Comparison of ENCODE assay signal across 9 mouse cellular contexts in the genomic region with DNA sequence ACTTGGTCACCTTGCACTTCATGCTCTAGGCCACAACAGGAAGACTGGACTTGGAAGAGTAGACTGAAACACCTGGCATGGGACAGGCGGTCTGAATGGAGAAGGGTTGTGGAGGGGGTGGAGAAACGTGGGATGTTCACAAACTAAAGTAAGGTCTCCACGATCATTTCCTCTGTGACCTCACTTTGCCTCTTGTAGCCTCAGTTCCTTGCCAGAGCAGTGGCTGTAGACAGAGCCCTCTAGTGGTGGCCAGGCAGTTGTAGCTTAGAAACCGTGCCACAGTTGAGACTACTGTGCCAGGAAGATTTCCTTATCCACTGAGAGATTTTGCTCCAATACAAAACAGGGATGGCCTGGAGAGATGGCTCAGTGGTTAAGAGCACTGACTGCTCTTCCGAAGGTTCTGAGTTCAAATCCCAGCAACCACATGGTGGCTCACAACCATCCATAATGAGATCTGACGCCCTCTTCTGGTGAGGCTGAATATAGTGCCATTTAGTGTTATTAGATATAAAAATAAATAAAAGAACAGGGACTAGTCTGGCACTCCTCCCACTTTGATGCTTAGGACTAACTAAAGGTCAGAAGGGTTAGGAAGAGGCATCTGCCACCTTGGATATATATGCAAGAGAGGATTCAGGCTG. TPM values are rescaled to one million over a fixed set of nuclear protein-coding genes. Genes with fewer than 3 reads are reported as not detected.
DNase-seq lines count a peak whose midpoint lies in the region; ATAC-seq and TF ChIP-seq lines count a peak whose summit lies in the region.
"Had no signal": no experiment of that assay in that cellular context is flagged by ENCODE, and none has a peak within 500 bp of the region (broad histone marks: within the 10 kb centered on the region; RNA-seq: fewer than 3 reads in every experiment).

No protein-coding gene starts in this region.

- no peak for ATAC-seq in hindbrain, embryonic 12.5 days (ENCODE audit: low FRiP score)

- H3K27me3 ChIP-seq in hindbrain, embryonic 10.5 days (ENCODE audit: insufficient read depth, poor library complexity, severe bottlenecking), result peaks cover 31% of the 10 kb centered on the region
- peaks cover 28% of the 10 kb centered on the region for H3K27me3 ChIP-seq in hindbrain, embryonic 12.5 days
- no peaks in the 10 kb centered on the region for H3K27me3 ChIP-seq in CH12.LX (replicated peaks)
- H3K27me3 ChIP-seq in thymus, adult 2 months (ENCODE audit: control insufficient read depth, insufficient read depth, low read length), result no peaks in the 10 kb centered on the region; the same call in 1 of the 2 replicates

- WGBS in hindbrain, embryonic 10.5 days, result 51% methylated on average over 6 of the region's 6 CpGs
- 47% methylated on average over 6 of the region's 6 CpGs for WGBS in hindbrain, embryonic 12.5 days
- 24% methylated on average over 6 of the region's 6 CpGs for WGBS in thymus, adult 2 months

- H3K27ac ChIP-seq in hindbrain, embryonic 10.5 days, result no peak overlapping the region
- H3K27ac ChIP-seq in hindbrain, embryonic 12.5 days, result no peak overlapping the region
- H3K27ac ChIP-seq in CH12.LX (ENCODE audit: insufficient read depth, low read depth), result peak overlapping the region; percentile 99
- peak overlapping the region; percentile 91 for H3K27ac ChIP-seq in thymus, adult 2 months (ENCODE audit: control insufficient read depth, insufficient read depth, low read length)
- H3K27ac ChIP-seq: neural tube, embryonic 12.5 days had no signal

- peaks cover 50% of the 10 kb centered on the region for H3K4me1 ChIP-seq in hindbrain, embryonic 10.5 days (replicated peaks)
- peaks cover 30% of the 10 kb centered on the region for H3K4me1 ChIP-seq in hindbrain, embryonic 12.5 days
- H3K4me1 ChIP-seq in CH12.LX (ENCODE audit: control insufficient read depth in 1 of 2, insufficient read depth in 2 of 2), result peaks cover 23 to 37% of the 10 kb centered on the region in 2 experiments
- peaks cover 56% of the 10 kb centered on the region for H3K4me1 ChIP-seq in thymus, adult 2 months (replicated peaks; ENCODE audit: control insufficient read depth, insufficient read depth, low read length)

- H3K9me3 ChIP-seq in hindbrain, embryonic 10.5 days, result no peaks in the 10 kb centered on the region
- H3K9me3 ChIP-seq in hindbrain, embryonic 12.5 days (replicated peaks), result no peaks in the 10 kb centered on the region
- H3K9me3 ChIP-seq in CH12.LX (replicated peaks; ENCODE audit: low read length), result no peaks in the 10 kb centered on the region
- H3K9me3 ChIP-seq: neural tube, embryonic 12.5 days had no signal

- dilution Hi-C loops in CH12.LX (cut with MboI; ENCODE audit: extremely low pct_ligation_motif_present, extremely low pct_unique_long_range_greater_than_20kb, low sequenced_read_pairs), result no loop called here

- H3K4me3 ChIP-seq in hindbrain, embryonic 10.5 days, result no peak overlapping the region
- no peak overlapping the region for H3K4me3 ChIP-seq in hindbrain, embryonic 12.5 days
- no peak overlapping the region for H3K4me3 ChIP-seq in CH12.LX (replicated peaks in 1 of 3; ENCODE audit: low read depth in 2 of 3, low read length in 2 of 3, poor library complexity in 1 of 3)
- H3K4me3 ChIP-seq in thymus, adult 2 months (ENCODE audit: control insufficient read depth, insufficient read depth, low read length), result no peak overlapping the region
- H3K4me3 ChIP-seq: neural tube, embryonic 12.5 days had no signal

- in situ Hi-C loops in CH12.LX (cut with MboI; ENCODE audit: low pct_ligation_motif_present, low pct_unique_long_range_greater_than_20kb, low sequenced_read_pairs), result loop anchor here (5.0 kb wide), 2 partner anchors 51 to 59 kb away; no protein-coding TSS in a partner anchor

- no peak overlapping the region for H3K9ac ChIP-seq in hindbrain, embryonic 12.5 days
- peak overlapping the region; percentile 52; the same call in 1 of the 2 replicates for H3K9ac ChIP-seq in CH12.LX (ENCODE audit: insufficient read depth, low read depth)
- H3K9ac ChIP-seq: neural tube, embryonic 12.5 days had no signal

- peak; percentile 62 for TF ChIP-seq RAD21 in CH12.LX (IDR thresholded peaks at IDR 0.05; ENCODE audit: low read depth, low read length)

- peak; percentile 83 to 84 for TF ChIP-seq CTCF in CH12.LX (conservative IDR thresholded peaks at IDR 0.05 in 1 of 2, IDR thresholded peaks at IDR 0.05 in 1 of 2; ENCODE audit: low read depth in 2 of 2, low read length in 2 of 2)
- peak; percentile 43; the same call in 1 of the 2 replicates for TF ChIP-seq CTCF in thymus, adult 2 months (IDR thresholded peaks at IDR 0.05; ENCODE audit: borderline replicate concordance, control insufficient read depth, extremely low read depth, insufficient read depth, low read length, poor library complexity)

- H3K4me2 ChIP-seq in hindbrain, embryonic 12.5 days (replicated peaks), result no peak overlapping the region
- 0 out of 2 replicates have a peak overlapping the region, but pooled peaks have one; percentile 48 for H3K4me2 ChIP-seq in CH12.LX (ENCODE audit: insufficient read depth, low read depth, poor library complexity, severe bottlenecking)
- H3K4me2 ChIP-seq: neural tube, embryonic 12.5 days had no signal

- H3K79me2 ChIP-seq in CH12.LX (replicated peaks; ENCODE audit: control insufficient read depth, extremely low read depth, insufficient read depth, poor library complexity, severe bottlenecking), result no peaks in the 10 kb centered on the region

- DNase-seq in hindbrain, embryonic 10.5 days (ENCODE audit: low spot score), result peak; percentile 42
- peak; percentile 85 for DNase-seq in CH12.LX (ENCODE audit: extremely low read depth)
- peak; percentile 29 for DNase-seq in c-Kit-positive CD71-positive TER-119-positive erythroid progenitor cells, embryonic 14.5 days (ENCODE audit: low spot score)
- DNase-seq in gastrocnemius, postnatal 25 days, result peak; percentile 34
- DNase-seq in lung, postnatal 14 days, result peak; percentile 55
- peak; percentile 68 for DNase-seq in thymus, adult 2 months
- DNase-seq in frontal cortex, postnatal 25 days (ENCODE audit: low spot score in 2 of 2), result no peak

- TF ChIP-seq EP300 in CH12.LX (IDR thresholded peaks at IDR 0.05; ENCODE audit: low read length), result 0 out of 2 replicates have a peak, but pooled peaks have one; percentile 7

- H3K36me3 ChIP-seq in hindbrain, embryonic 10.5 days, result peaks cover 10% of the 10 kb centered on the region
- peaks cover 6% of the 10 kb centered on the region for H3K36me3 ChIP-seq in hindbrain, embryonic 12.5 days
- H3K36me3 ChIP-seq in CH12.LX (replicated peaks in 1 of 2; ENCODE audit: control insufficient read depth in 1 of 2, insufficient read depth in 1 of 2, low read length in 1 of 2), result peaks cover 9 to 20% of the 10 kb centered on the region in 2 experiments
- no peaks in the 10 kb centered on the region; the same call in 1 of the 2 replicates for H3K36me3 ChIP-seq in thymus, adult 2 months (ENCODE audit: control insufficient read depth, insufficient read depth, low read length)

- no peak; the same call in 1 of the 2 replicates for TF ChIP-seq POLR2A in CH12.LX (IDR thresholded peaks at IDR 0.05; ENCODE audit: low read depth, low read length)
- TF ChIP-seq POLR2A in thymus, adult 2 months (IDR thresholded peaks at IDR 0.05; ENCODE audit: control insufficient read depth, extremely low read depth, insufficient read depth, low read length, poor library complexity), result no peak

TF ChIP-seq in CH12.LX, 34 proteins besides CTCF, POLR2A, EP300 and RAD21 (continues in another document):
- peak; percentile 42; the same call in 1 of the 2 replicates for TF ChIP-seq HCFC1 (IDR thresholded peaks at IDR 0.05; ENCODE audit: low read depth, low read length)
- TF ChIP-seq ZKSCAN1 (IDR thresholded peaks at IDR 0.05; ENCODE audit: borderline replicate concordance, low read depth, low read length), result no peak

RNA-seq across cellular contexts. Expression of a gene that starts 7.6 kb away (rescaled TPM):
- polyA plus RNA-seq in hindbrain, embryonic 10.5 days (2016; fragmentation: Nextera tagmentation; extraction: Ambion mirVana), result 1.3 and 1.4 TPM in 2 replicates
- polyA plus RNA-seq in hindbrain, embryonic 12.5 days (2016; fragmentation: Nextera tagmentation; extraction: Ambion mirVana), result 1.8 and 2.6 TPM in 2 replicates
- 52.1 and 76.1 TPM in 2 replicates for total RNA-seq in CH12.LX (2012; rRNA removed)
- total RNA-seq in CH12.LX (2014; rRNA removed), result 48.8 and 50.7 TPM in 2 replicates
- 38.8 and 48.4 TPM in 2 replicates for polyA plus RNA-seq in CH12.LX (2012; ENCODE audit: insufficient read length, low read depth)
- not detected for total RNA-seq in gastrocnemius, postnatal 25 days (2021)
- polyA plus RNA-seq in thymus, adult 2 months (2012; rRNA removed), result 82.1 and 85.2 TPM in 2 replicates

RNA-seq across cellular contexts. Expression of a gene that starts 20.0 kb away (rescaled TPM):
- polyA plus RNA-seq in hindbrain, embryonic 10.5 days (2016; fragmentation: Nextera tagmentation; extraction: Ambion mirVana), result 0.30 and 1.3 TPM in 2 replicates
- 0.29 and 0.76 TPM in 2 replicates for polyA plus RNA-seq in hindbrain, embryonic 12.5 days (2016; fragmentation: Nextera tagmentation; extraction: Ambion mirVana)
- total RNA-seq in CH12.LX (2012; rRNA removed) (21.7 and 28.2 TPM in 2 replicates), CH12.LX (2014; rRNA removed) (73.5 and 86.1 TPM in 2 replicates)
- 63.8 and 81.1 TPM in 2 replicates for polyA plus RNA-seq in CH12.LX (2012; ENCODE audit: insufficient read length, low read depth)
- under 1 TPM; 0.51 to 0.80 TPM for total RNA-seq in gastrocnemius, postnatal 25 days (2021)
- 68.9 and 81.3 TPM in 2 replicates for polyA plus RNA-seq in thymus, adult 2 months (2012; rRNA removed)

RNA-seq across cellular contexts. Expression of a gene that starts 25.6 kb away (rescaled TPM):
- 0.27 and 0.30 TPM in 2 replicates for polyA plus RNA-seq in hindbrain, embryonic 10.5 days (2016; fragmentation: Nextera tagmentation; extraction: Ambion mirVana)
- polyA plus RNA-seq in hindbrain, embryonic 12.5 days (2016; fragmentation: Nextera tagmentation; extraction: Ambion mirVana), result 0.14 and 0.32 TPM in 2 replicates
- total RNA-seq in CH12.LX (2012; rRNA removed), result 0.04 TPM in 1 of 2 replicates, not detected in the other
- not detected in 2 replicates for total RNA-seq in CH12.LX (2014; rRNA removed)
- polyA plus RNA-seq in CH12.LX (2012; ENCODE audit: insufficient read length, low read depth), result not detected in 2 replicates
- total RNA-seq in gastrocnemius, postnatal 25 days (2021), result not detected
- 2.4 and 3.5 TPM in 2 replicates for polyA plus RNA-seq in thymus, adult 2 months (2012; rRNA removed)

RNA-seq across cellular contexts. Expression of a gene that starts 40.9 kb away (rescaled TPM):
- 131 and 135 TPM in 2 replicates for polyA plus RNA-seq in hindbrain, embryonic 10.5 days (2016; fragmentation: Nextera tagmentation; extraction: Ambion mirVana)
- polyA plus RNA-seq in hindbrain, embryonic 12.5 days (2016; fragmentation: Nextera tagmentation; extraction: Ambion mirVana), result 129 and 130 TPM in 2 replicates
- total RNA-seq in CH12.LX (2012; rRNA removed) (193 and 211 TPM in 2 replicates), CH12.LX (2014; rRNA removed) (210 and 227 TPM in 2 replicates)
- polyA plus RNA-seq in CH12.LX (2012; ENCODE audit: insufficient read length, low read depth), result 167 and 193 TPM in 2 replicates
- 10 to 100 TPM; 67.0 to 79.3 TPM for total RNA-seq in gastrocnemius, postnatal 25 days (2021)
- 65.6 and 68.4 TPM in 2 replicates for polyA plus RNA-seq in thymus, adult 2 months (2012; rRNA removed)

RNA-seq across cellular contexts. Expression of a gene that starts 41.1 kb away (rescaled TPM):
- 13.8 and 17.2 TPM in 2 replicates for polyA plus RNA-seq in hindbrain, embryonic 10.5 days (2016; fragmentation: Nextera tagmentation; extraction: Ambion mirVana)
- polyA plus RNA-seq in hindbrain, embryonic 12.5 days (2016; fragmentation: Nextera tagmentation; extraction: Ambion mirVana), result 19.5 and 20.4 TPM in 2 replicates
- total RNA-seq in CH12.LX (2012; rRNA removed) (10.1 and 11.3 TPM in 2 replicates), CH12.LX (2014; rRNA removed) (8.6 and 9.9 TPM in 2 replicates)
- 3.1 and 3.4 TPM in 2 replicates for polyA plus RNA-seq in CH12.LX (2012; ENCODE audit: insufficient read length, low read depth)
- 1 to 10 TPM; 1.2 to 1.6 TPM for total RNA-seq in gastrocnemius, postnatal 25 days (2021)
- 9.5 and 10.8 TPM in 2 replicates for polyA plus RNA-seq in thymus, adult 2 months (2012; rRNA removed)

Comparison
In these comparisons a context has a peak if more than half of its experiments do, and no peak if none do; other contexts are left out.
1. DNase-seq: peak in hindbrain, embryonic 10.5 days (single experiment), CH12.LX (single experiment), c-Kit-positive CD71-positive TER-119-positive erythroid progenitor cells, embryonic 14.5 days (single experiment), gastrocnemius, postnatal 25 days (single experiment), lung, postnatal 14 days (single experiment) and thymus, adult 2 months (single experiment); none in frontal cortex, postnatal 25 days (0 of 2).
2. H3K27ac ChIP-seq: peak in CH12.LX (single experiment) and thymus, adult 2 months (single experiment); none in hindbrain, embryonic 10.5 days (single experiment) and hindbrain, embryonic 12.5 days (single experiment).
3. RNA of a gene that starts 7.6 kb away (polyA plus RNA-seq): 82.1 to 85.2 TPM in thymus, adult 2 months and 38.8 to 48.4 TPM in CH12.LX; 1.8 to 2.6 TPM in hindbrain, embryonic 12.5 days and 1.3 to 1.4 TPM in hindbrain, embryonic 10.5 days; every median in the first group is over 10 times any median in the second.
4. RNA of a gene that starts 20.0 kb away (polyA plus RNA-seq): 68.9 to 81.3 TPM in thymus, adult 2 months and 63.8 to 81.1 TPM in CH12.LX; 0.29 to 0.76 TPM in hindbrain, embryonic 12.5 days and 0.30 to 1.3 TPM in hindbrain, embryonic 10.5 days; every median in the first group is over 10 times any median in the second.